Mouse (Mus musculus) thymus, adult 2 months (tissue): ENCODE measurements around the gene 1700057G04Rik.

Experiments
- CTCF ChIP-seq: fragments of 200-500 bp; IDR thresholded peaks from 2 replicates; pipeline ENCODE4 v1.5.1; 2012; ENCODE audit warnings: mild to moderate bottlenecking, control low read depth, low read length, moderate library complexity, borderline replicate concordance; ENCODE audit not compliant: control insufficient read depth, poor library complexity, insufficient read depth; ENCODE audit errors: extremely low read depth
- POLR2A ChIP-seq: fragments of 200-500 bp; IDR thresholded peaks from 2 replicates; pipeline ENCODE4 v1.6.1; 2012; ENCODE audit warnings: mild to moderate bottlenecking, low read length, control low read depth, moderate library complexity; ENCODE audit not compliant: control insufficient read depth, poor library complexity, insufficient read depth; ENCODE audit errors: extremely low read depth

GRCm38 (mm10) chr9:92305075-92305474 lies 4.1 kb upstream of the 1700057G04Rik start:
- TF ChIP-seq CTCF (no peak), POLR2A (no peak)
